Mouse (Mus musculus) erythroblast, embryonic 14.5 days (primary cell): ENCODE results near the gene Cenpm.

Experiments
- GATA1 ChIP-seq: IDR thresholded peaks from 2 replicates; pipeline ENCODE4 v1.6.1; 2012; ENCODE audit warnings: low read length, inconsistent platforms, mixed read lengths
- TAL1 ChIP-seq: IDR thresholded peaks from 3 replicates; pipeline ENCODE4 v1.6.1; 2012; ENCODE audit warnings: low read length, inconsistent platforms, mixed read lengths

DNA sequence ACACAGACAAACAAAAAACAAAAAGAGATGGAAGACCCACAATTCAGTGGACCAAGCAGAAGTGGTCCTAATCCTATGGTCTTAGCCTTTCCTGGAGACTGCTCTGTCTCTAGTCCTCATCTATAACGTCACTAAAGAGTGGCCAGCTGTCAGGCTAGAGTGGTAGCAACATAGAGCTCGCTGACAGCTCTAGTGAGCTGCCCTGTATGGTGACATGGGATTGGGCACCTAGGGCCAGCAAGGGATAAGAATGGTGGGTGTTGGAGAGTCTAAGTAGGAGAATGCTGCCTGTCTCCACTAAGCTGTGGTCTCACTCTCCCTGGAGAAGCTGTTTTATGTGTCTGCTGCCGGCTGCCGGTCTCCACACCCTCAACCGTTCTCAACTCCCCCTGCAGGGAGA lies 48.3 kb upstream of the Cenpm start:
- no peak for TF ChIP-seq TAL1
- no peak for TF ChIP-seq GATA1
